Mouse (Mus musculus) CH12.LX (cell line): ENCODE measurements around the gene Mtg1.

Source experiments
- CTCF ChIP-seq, 2 experiments: IDR thresholded peaks in 1 of 2; conservative IDR thresholded peaks in 1 of 2; 2 replicates each; pipeline ENCODE4 v1.5.1; 2011 to 2012; ENCODE audit warnings: low read depth in 2 of 2, low read length in 2 of 2, improper control_type of control experiment in 1 of 2, inconsistent platforms in 1 of 2, mild to moderate bottlenecking in 1 of 2, moderate library complexity in 1 of 2
- MAZ ChIP-seq: IDR thresholded peaks from 2 replicates; pipeline ENCODE4 v1.6.1; 2012; ENCODE audit warnings: low read depth, mild to moderate bottlenecking, inconsistent platforms, low read length, improper control_type of control experiment, moderate library complexity
- MEF2A ChIP-seq: IDR thresholded peaks from 2 replicates; pipeline ENCODE4 v1.6.1; 2014; ENCODE audit warnings: low read depth, mild to moderate bottlenecking, inconsistent platforms, low read length, improper control_type of control experiment, borderline replicate concordance
- NRF1 ChIP-seq: IDR thresholded peaks from 2 replicates; pipeline ENCODE4 v1.6.1; 2014; ENCODE audit warnings: low read depth, mild to moderate bottlenecking, inconsistent platforms, low read length, improper control_type of control experiment, moderate library complexity
- PAX5 ChIP-seq: IDR thresholded peaks from 2 replicates; pipeline ENCODE4 v1.6.1; 2012; ENCODE audit warnings: low read length, inconsistent platforms, mixed read lengths
- POLR2A ChIP-seq: IDR thresholded peaks from 2 replicates; pipeline ENCODE4 v1.6.1; 2011; ENCODE audit warnings: low read depth, mild to moderate bottlenecking, improper control_type of control experiment, low read length
- TBP ChIP-seq: conservative IDR thresholded peaks from 2 replicates; pipeline ENCODE4 v1.6.1; 2011; ENCODE audit warnings: low read depth, low read length, improper control_type of control experiment
- TCF12 ChIP-seq: IDR thresholded peaks from 2 replicates; pipeline ENCODE4 v1.6.1; 2014; ENCODE audit warnings: low read depth, mild to moderate bottlenecking, inconsistent platforms, low read length, improper control_type of control experiment
- USF1 ChIP-seq: IDR thresholded peaks from 2 replicates; pipeline ENCODE4 v1.6.1; 2014; ENCODE audit warnings: low read depth, mild to moderate bottlenecking, inconsistent platforms, low read length, improper control_type of control experiment
- USF2 ChIP-seq: conservative IDR thresholded peaks from 2 replicates; pipeline ENCODE4 v1.6.1; 2011; ENCODE audit warnings: low read depth, low read length, improper control_type of control experiment
- ZMIZ1 ChIP-seq: IDR thresholded peaks from 2 replicates; pipeline ENCODE4 v1.6.1; 2012; ENCODE audit warnings: low read depth, mild to moderate bottlenecking, inconsistent platforms, low read length, improper control_type of control experiment
- ZNF384 ChIP-seq: IDR thresholded peaks from 2 replicates; pipeline ENCODE4 v1.6.1; 2012; ENCODE audit warnings: low read depth, low read length, improper control_type of control experiment, inconsistent platforms

- no peak for TF ChIP-seq MEF2A
- no peak for TF ChIP-seq CTCF (conservative IDR thresholded peaks at IDR 0.05 in 1 of 2, IDR thresholded peaks at IDR 0.05 in 1 of 2; ENCODE audit: low read depth in 2 of 2, low read length in 2 of 2)
- TF ChIP-seq POLR2A, result no peak
- TF ChIP-seq TBP, result no peak
- TF ChIP-seq PAX5, result no peak
- TF ChIP-seq USF2, result no peak
- no peak for TF ChIP-seq TCF12
- TF ChIP-seq USF1, result no peak
- no peak for TF ChIP-seq NRF1
- no peak for TF ChIP-seq ZNF384
- TF ChIP-seq MAZ, result no peak
- no peak for TF ChIP-seq ZMIZ1
These were observed 41.8 kb downstream of the Mtg1 start for GRCm38 (mm10) chr7:140179176-140179575.
